Mouse (Mus musculus): ENCODE measurements around the gene Olfr622. TPM values are rescaled to one million over a fixed set of nuclear protein-coding genes. Genes with fewer than 3 reads are reported as not detected.

The Olfr622 gene
- total RNA-seq (2014; rRNA removed) = not detected in 2 replicates
- polyA plus RNA-seq (2015; fragmentation: Nextera tagmentation; extraction: Ambion mirVana) = not detected in 2 replicates

DNA sequence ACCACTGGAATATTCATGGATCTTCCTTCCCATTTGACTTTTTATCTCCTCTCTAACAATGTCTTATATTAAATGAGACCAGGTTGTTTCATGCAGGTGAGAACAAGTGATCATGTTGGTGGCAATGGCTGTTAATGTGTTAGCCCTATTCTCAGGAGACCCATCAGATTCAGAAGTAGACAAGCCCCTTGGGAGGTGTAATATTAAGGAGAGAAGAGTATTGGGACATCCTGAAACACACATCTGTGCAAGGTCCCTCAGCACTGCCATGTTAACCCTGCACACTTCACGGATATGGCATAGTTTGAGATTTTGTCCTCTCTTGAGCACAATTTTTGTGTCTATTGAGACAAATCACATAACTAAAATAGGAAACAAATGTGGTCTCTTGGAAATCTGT lies at the start of gene Olfr622:
Gene Olfr622 (minus strand): TSS at position 101 of the 400 bp plus-strand sequence.
- Histone ChIP-seq H3K36me3 (ENCODE audit: insufficient read depth, low read length) (no peaks in the 10 kb centered on the region), H3K27ac (no peak within 1 kb of the TSS), H3K27me3 (ENCODE audit: insufficient read depth, low read length) (no peaks in the 10 kb centered on the region), H3K9me3 (ENCODE audit: low read length) (no peaks in the 10 kb centered on the region), H3K4me3 (ENCODE audit: low read length) (no peak within 1 kb of the TSS), H3K4me2 (ENCODE audit: low read depth, low read length) (no peak within 1 kb of the TSS), H3K4me1 (ENCODE audit: insufficient read depth, low read length) (no peaks in the 10 kb centered on the region), H3K9ac (replicated peaks; ENCODE audit: low read length) (no peak within 1 kb of the TSS)
- 77% methylated on average over 1 of the region's 1 CpGs for WGBS
- ATAC-seq (no peak), DNase-seq (ENCODE audit: low spot score) (no peak)
- no peak for TF ChIP-seq CTCF (IDR thresholded peaks at IDR 0.05; ENCODE audit: low read depth)

DNA sequence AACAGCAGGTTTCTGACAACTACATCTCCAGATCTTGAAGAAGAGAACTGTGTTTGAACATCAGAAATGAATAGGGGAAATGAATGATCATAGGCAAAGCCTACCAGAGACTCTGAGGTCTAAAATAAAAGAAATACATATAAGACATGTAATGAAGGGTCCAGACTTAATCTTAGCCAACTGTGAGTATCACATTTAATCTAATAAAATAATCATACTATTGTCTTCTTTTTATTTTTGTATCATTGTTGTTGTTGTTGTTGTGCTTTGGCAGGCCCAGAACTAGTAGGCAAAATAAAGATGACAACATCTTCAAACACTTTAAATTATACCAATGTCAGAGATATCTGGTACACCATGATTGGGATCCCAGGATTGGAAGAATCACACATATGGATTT lies 39.9 kb upstream of the Olfr622 start, which contains the start of gene Olfr625-ps1:
Gene Olfr625-ps1 (plus strand): TSS at position 301 of the 400 bp plus-strand sequence.
- no peak within 1 kb of the TSS for H3K9ac ChIP-seq (replicated peaks; ENCODE audit: low read length)
- H3K36me3 ChIP-seq (ENCODE audit: insufficient read depth, low read length) = no peaks in the 10 kb centered on the region
- no peak within 1 kb of the TSS for H3K4me2 ChIP-seq (ENCODE audit: low read depth, low read length)
- no peak within 1 kb of the TSS for H3K4me3 ChIP-seq (ENCODE audit: low read length)
- DNase-seq (ENCODE audit: low spot score) = no peak
- H3K4me1 ChIP-seq (ENCODE audit: insufficient read depth, low read length) = no peaks in the 10 kb centered on the region
- no peak within 1 kb of the TSS for H3K27ac ChIP-seq
- H3K27me3 ChIP-seq (ENCODE audit: insufficient read depth, low read length) = no peaks in the 10 kb centered on the region
- no peak for ATAC-seq
- TF ChIP-seq CTCF (IDR thresholded peaks at IDR 0.05; ENCODE audit: low read depth) = no peak
- no peaks in the 10 kb centered on the region for H3K9me3 ChIP-seq (ENCODE audit: low read length)

DNA sequence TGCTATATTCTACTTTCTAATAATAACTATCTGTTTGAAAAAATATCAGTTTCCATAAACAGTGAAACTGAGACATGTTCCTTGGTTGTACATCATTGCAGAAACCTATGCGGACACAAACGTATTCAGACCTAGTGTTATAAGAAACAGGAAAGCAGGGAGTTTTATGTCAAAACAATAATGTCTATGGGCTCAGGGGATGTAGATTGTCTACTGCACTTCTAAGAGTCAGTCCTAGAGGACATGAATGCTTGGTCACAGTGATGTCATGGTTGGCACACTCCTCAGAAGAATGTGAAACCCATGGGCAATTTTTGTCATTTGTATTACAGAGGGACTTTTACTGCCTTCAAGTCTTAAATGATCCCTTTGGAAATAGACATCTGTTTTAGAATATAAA lies 28.6 kb upstream of the Olfr622 start, which contains the start of gene Olfr624:
Gene Olfr624 (minus strand): TSS at position 101 of the 400 bp plus-strand sequence.
- no peaks in the 10 kb centered on the region for H3K36me3 ChIP-seq (ENCODE audit: insufficient read depth, low read length)
- H3K27me3 ChIP-seq (ENCODE audit: insufficient read depth, low read length) = no peaks in the 10 kb centered on the region
- no peak within 1 kb of the TSS for H3K4me2 ChIP-seq (ENCODE audit: low read depth, low read length)
- DNase-seq (ENCODE audit: low spot score) (no peak), ATAC-seq (no peak)
- no peak within 1 kb of the TSS for H3K27ac ChIP-seq
- H3K9me3 ChIP-seq (ENCODE audit: low read length) = no peaks in the 10 kb centered on the region
- no peak within 1 kb of the TSS for H3K9ac ChIP-seq (replicated peaks; ENCODE audit: low read length)
- no peak for TF ChIP-seq CTCF (IDR thresholded peaks at IDR 0.05; ENCODE audit: low read depth)
- 94% methylated on average over 2 of the region's 2 CpGs for WGBS
- no peak within 1 kb of the TSS for H3K4me3 ChIP-seq (ENCODE audit: low read length)
- no peaks in the 10 kb centered on the region for H3K4me1 ChIP-seq (ENCODE audit: insufficient read depth, low read length)

DNA sequence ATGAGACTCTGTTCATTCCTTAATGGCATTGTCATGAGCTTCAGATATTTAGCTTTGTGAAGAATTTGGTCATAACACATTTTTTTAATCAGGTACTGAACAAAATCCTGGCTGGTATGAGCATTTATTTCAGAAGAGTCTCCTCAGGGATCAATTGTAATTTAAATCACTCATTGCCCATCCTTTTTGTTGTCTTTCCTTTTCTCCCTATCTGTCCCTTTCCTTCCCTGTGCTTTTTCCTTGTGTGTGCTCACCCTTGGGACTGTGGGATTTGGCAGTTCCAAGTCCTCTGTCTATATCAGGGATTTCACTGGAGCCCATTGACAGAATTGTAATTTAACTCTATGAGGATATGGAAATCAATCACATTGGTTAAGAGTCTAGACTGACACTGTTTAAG lies 21.1 kb upstream of the Olfr622 start, which contains the start of gene Olfr623:
Gene Olfr623 (minus strand): TSS at position 101 of the 400 bp plus-strand sequence.
- Histone ChIP-seq H3K4me3 (ENCODE audit: low read length) (no peak within 1 kb of the TSS), H3K27ac (no peak within 1 kb of the TSS), H3K9me3 (ENCODE audit: low read length) (no peaks in the 10 kb centered on the region), H3K36me3 (ENCODE audit: insufficient read depth, low read length) (no peaks in the 10 kb centered on the region), H3K9ac (replicated peaks; ENCODE audit: low read length) (no peak within 1 kb of the TSS), H3K27me3 (ENCODE audit: insufficient read depth, low read length) (no peaks in the 10 kb centered on the region), H3K4me2 (ENCODE audit: low read depth, low read length) (no peak within 1 kb of the TSS), H3K4me1 (ENCODE audit: insufficient read depth, low read length) (no peaks in the 10 kb centered on the region)
- no peak for TF ChIP-seq CTCF (IDR thresholded peaks at IDR 0.05; ENCODE audit: low read depth)
- DNase-seq (ENCODE audit: low spot score) (no peak), ATAC-seq (no peak)

DNA sequence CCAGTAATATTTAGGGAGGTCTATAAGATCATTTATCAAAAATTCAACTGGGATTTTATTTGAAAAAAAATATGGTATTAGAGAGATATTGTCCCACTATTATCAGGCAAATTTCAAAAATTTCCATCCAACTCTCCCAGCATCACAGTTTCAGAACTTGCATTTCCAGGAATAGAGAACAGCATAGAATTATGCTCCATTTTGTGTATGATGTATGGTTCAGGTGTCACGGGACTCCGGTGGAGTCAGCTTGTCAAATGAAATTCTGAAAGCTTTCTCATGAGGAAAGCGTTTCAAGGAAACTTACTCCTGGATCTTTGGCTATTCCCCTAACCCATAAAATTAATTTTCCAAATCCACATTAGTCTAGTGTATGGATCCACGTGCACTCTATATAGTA lies 1.6 kb upstream of the Olfr622 start:
- ATAC-seq (no peak), DNase-seq (ENCODE audit: low spot score) (no peak)
- Histone ChIP-seq H3K9me3 (ENCODE audit: low read length) (no peaks in the 10 kb centered on the region), H3K4me2 (ENCODE audit: low read depth, low read length) (no peak overlapping the region), H3K4me3 (ENCODE audit: low read length) (no peak overlapping the region), H3K27me3 (ENCODE audit: insufficient read depth, low read length) (no peaks in the 10 kb centered on the region), H3K27ac (no peak overlapping the region), H3K9ac (replicated peaks; ENCODE audit: low read length) (no peak overlapping the region), H3K36me3 (ENCODE audit: insufficient read depth, low read length) (no peaks in the 10 kb centered on the region), H3K4me1 (ENCODE audit: insufficient read depth, low read length) (no peaks in the 10 kb centered on the region)
- 83% methylated on average over 4 of the region's 4 CpGs for WGBS
- TF ChIP-seq CTCF (IDR thresholded peaks at IDR 0.05; ENCODE audit: low read depth) = no peak

- H3K4me2 ChIP-seq (ENCODE audit: low read depth, low read length) = no peak overlapping the region
- H3K4me1 ChIP-seq (ENCODE audit: insufficient read depth, low read length) = no peaks in the 10 kb centered on the region
- no peaks in the 10 kb centered on the region for H3K27me3 ChIP-seq (ENCODE audit: insufficient read depth, low read length)
- no peaks in the 10 kb centered on the region for H3K36me3 ChIP-seq (ENCODE audit: insufficient read depth, low read length)
- H3K9me3 ChIP-seq (ENCODE audit: low read length) = no peaks in the 10 kb centered on the region
- H3K27ac ChIP-seq = no peak overlapping the region
- DNase-seq (ENCODE audit: low spot score) (no peak), ATAC-seq (no peak)
- no peak overlapping the region for H3K9ac ChIP-seq (replicated peaks; ENCODE audit: low read length)
- TF ChIP-seq CTCF (IDR thresholded peaks at IDR 0.05; ENCODE audit: low read depth) = no peak
- H3K4me3 ChIP-seq (ENCODE audit: low read length) = no peak overlapping the region
These were observed 5.7 kb downstream of the Olfr622 start for GRCm38 (mm10) chr7:103636795-103637194.

DNA sequence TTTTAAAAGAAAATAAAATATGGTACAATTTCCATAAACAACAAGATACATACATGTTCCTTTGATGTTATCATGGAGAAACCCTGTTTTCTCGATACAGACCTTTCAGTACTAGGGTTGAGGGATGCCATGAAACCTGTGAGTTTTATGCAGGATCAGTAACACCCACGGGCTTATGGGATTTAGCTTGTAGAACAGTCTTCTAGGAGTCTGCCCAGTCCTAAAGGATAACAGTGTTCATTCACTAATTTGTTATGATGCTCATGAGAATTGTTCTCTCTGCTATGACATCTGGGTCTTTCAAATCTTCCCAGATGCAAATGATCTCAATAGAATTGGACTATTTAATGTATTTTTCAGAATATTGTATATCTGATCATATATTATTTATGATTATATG lies 30.1 kb downstream of the Olfr622 start, which contains the start of gene Olfr620:
Gene Olfr620 (minus strand): TSS at position 101 of the 400 bp plus-strand sequence.
- no peak within 1 kb of the TSS for H3K9ac ChIP-seq (replicated peaks; ENCODE audit: low read length)
- no peaks in the 10 kb centered on the region for H3K4me1 ChIP-seq (ENCODE audit: insufficient read depth, low read length)
- no peaks in the 10 kb centered on the region for H3K36me3 ChIP-seq (ENCODE audit: insufficient read depth, low read length)
- ATAC-seq (no peak), DNase-seq (ENCODE audit: low spot score) (no peak)
- 81% methylated on average over 2 of the region's 2 CpGs for WGBS
- no peak within 1 kb of the TSS for H3K4me2 ChIP-seq (ENCODE audit: low read depth, low read length)
- H3K9me3 ChIP-seq (ENCODE audit: low read length) = no peaks in the 10 kb centered on the region
- H3K4me3 ChIP-seq (ENCODE audit: low read length) = no peak within 1 kb of the TSS
- TF ChIP-seq CTCF (IDR thresholded peaks at IDR 0.05; ENCODE audit: low read depth) = no peak
- H3K27me3 ChIP-seq (ENCODE audit: insufficient read depth, low read length) = no peaks in the 10 kb centered on the region
- no peak within 1 kb of the TSS for H3K27ac ChIP-seq
